In genomic region chr7:49303600-49304411, GRCm38 (mm10) we compare ENCODE assay signal across 8 mouse cellular contexts.
DNase-seq lines count a peak whose midpoint lies in the region; ATAC-seq and TF ChIP-seq lines count a peak whose summit lies in the region.

No protein-coding gene starts in this region.

- no peaks in the 10 kb centered on the region for H3K36me3 ChIP-seq in embryonic facial prominence, embryonic 11.5 days (replicated peaks; ENCODE audit: control insufficient read depth, insufficient read depth, low read depth, low read length)
- 0 out of 2 replicates have a peak, but pooled peaks cover 2% of the 10 kb centered on the region for H3K36me3 ChIP-seq in intestine, embryonic 15.5 days
- H3K36me3 ChIP-seq in midbrain, postnatal 0 days (ENCODE audit: insufficient read depth, low read length) = no peaks in the 10 kb centered on the region

- DNase-seq in layer of hippocampus, adult 2 months (ENCODE audit: low spot score in 2 of 2) = no peak
- no peak for DNase-seq in layer of hippocampus, adult 18-20 months (ENCODE audit: low spot score in 2 of 2)
- DNase-seq in embryonic facial prominence, embryonic 11.5 days (ENCODE audit: low spot score) = peak; percentile 50
- no peak for DNase-seq in midbrain, postnatal 0 days (ENCODE audit: low spot score)
- no peak for DNase-seq in layer of hippocampus, adult 8-10 months (ENCODE audit: low spot score in 2 of 2)
- DNase-seq in right cerebral cortex, postnatal 14 days = no peak
- DNase-seq in spleen, adult 12 weeks (ENCODE audit: low spot score) = no peak

- TF ChIP-seq CTCF in layer of hippocampus, adult 2 months (conservative IDR thresholded peaks at IDR 0.05) = no peak
- no peak for TF ChIP-seq CTCF in midbrain, postnatal 0 days (IDR thresholded peaks at IDR 0.05)

- no peak overlapping the region for H3K27ac ChIP-seq in layer of hippocampus, adult 2 months
- H3K27ac ChIP-seq in embryonic facial prominence, embryonic 11.5 days (replicated peaks; ENCODE audit: low read depth, low read length) = no peak overlapping the region
- H3K27ac ChIP-seq in intestine, embryonic 15.5 days = peak overlapping the region; percentile 37
- no peak overlapping the region for H3K27ac ChIP-seq in midbrain, postnatal 0 days (ENCODE audit: low read depth, low read length)

- peak; percentile 74 for ATAC-seq in embryonic facial prominence, embryonic 11.5 days (replicated peaks; ENCODE audit: insufficient number of reproducible peaks, low FRiP score, low TSS enrichment, low read depth)
- ATAC-seq in intestine, embryonic 15.5 days = peak; percentile 70
- ATAC-seq in midbrain, postnatal 0 days (ENCODE audit: low FRiP score) = peak; percentile 47

- peak overlapping the region; percentile 15; the same call in 1 of the 2 replicates for H3K4me3 ChIP-seq in layer of hippocampus, adult 2 months
- H3K4me3 ChIP-seq in embryonic facial prominence, embryonic 11.5 days (ENCODE audit: low read depth, low read length) = peak overlapping the region; percentile 39
- H3K4me3 ChIP-seq in intestine, embryonic 15.5 days (replicated peaks) = peak overlapping the region; percentile 46
- H3K4me3 ChIP-seq in midbrain, postnatal 0 days (ENCODE audit: low read depth, low read length) = peak overlapping the region; percentile 23; the same call in 1 of the 2 replicates

- H3K4me1 ChIP-seq in embryonic facial prominence, embryonic 11.5 days (ENCODE audit: control insufficient read depth, insufficient read depth, low read length) = no peaks in the 10 kb centered on the region
- H3K4me1 ChIP-seq in intestine, embryonic 15.5 days (replicated peaks) = peaks cover 21% of the 10 kb centered on the region
- H3K4me1 ChIP-seq in midbrain, postnatal 0 days (ENCODE audit: insufficient read depth, low read length) = 0 out of 2 replicates have a peak, but pooled peaks cover 6% of the 10 kb centered on the region

- WGBS in embryonic facial prominence, embryonic 11.5 days = 3% methylated on average over 31 of the region's 31 CpGs
- whole genome bisulfite sequencing in intestine, embryonic 15.5 days = 6% methylated on average over 31 of the region's 31 CpGs
- 11% methylated on average over 31 of the region's 31 CpGs for WGBS in midbrain, postnatal 0 days

- peak overlapping the region; percentile 78 for H3K4me2 ChIP-seq in embryonic facial prominence, embryonic 11.5 days (ENCODE audit: low read depth, low read length)
- peak overlapping the region; percentile 90 for H3K4me2 ChIP-seq in intestine, embryonic 15.5 days (replicated peaks)
- H3K4me2 ChIP-seq in midbrain, postnatal 0 days (ENCODE audit: low read depth, low read length, poor library complexity, severe bottlenecking) = peak overlapping the region; percentile 57

- H3K9ac ChIP-seq in embryonic facial prominence, embryonic 11.5 days (replicated peaks; ENCODE audit: low read length) = peak overlapping the region; percentile 58
- peak overlapping the region; percentile 54 for H3K9ac ChIP-seq in intestine, embryonic 15.5 days
- no peak overlapping the region for H3K9ac ChIP-seq in midbrain, postnatal 0 days (replicated peaks; ENCODE audit: low read length, poor library complexity, severe bottlenecking)

- 0 out of 2 replicates have a peak, but pooled peaks cover 4% of the 10 kb centered on the region for H3K27me3 ChIP-seq in embryonic facial prominence, embryonic 11.5 days (ENCODE audit: control insufficient read depth, insufficient read depth, low read length)
- H3K27me3 ChIP-seq in intestine, embryonic 15.5 days (replicated peaks) = no peaks in the 10 kb centered on the region
- H3K27me3 ChIP-seq in midbrain, postnatal 0 days (ENCODE audit: insufficient read depth, low read length) = no peaks in the 10 kb centered on the region

- H3K9me3 ChIP-seq in embryonic facial prominence, embryonic 11.5 days (replicated peaks; ENCODE audit: control insufficient read depth, low read length) = no peaks in the 10 kb centered on the region
- H3K9me3 ChIP-seq in intestine, embryonic 15.5 days = no peaks in the 10 kb centered on the region
- no peaks in the 10 kb centered on the region for H3K9me3 ChIP-seq in midbrain, postnatal 0 days (ENCODE audit: low read length)
